ENCODE assay signal across 24 mouse cellular contexts in genomic region chr7:30420673-30421072, GRCm38 (mm10). TPM values are rescaled to one million over a fixed set of nuclear protein-coding genes. Genes with fewer than 3 reads are reported as not detected.
DNase-seq lines count a peak whose midpoint lies in the region; ATAC-seq and TF ChIP-seq lines count a peak whose summit lies in the region.
"Had no signal": no experiment of that assay in that cellular context is flagged by ENCODE, and none has a peak within 500 bp of the region (broad histone marks: within the 10 kb centered on the region; RNA-seq: fewer than 3 reads in every experiment).

No protein-coding gene starts in this region.

- intact Hi-C loops in left cerebral cortex, postnatal 10 days (cut with DNase I): no loop called here

- no peak overlapping the region for H3K4me3 ChIP-seq in intestine, embryonic 15.5 days (replicated peaks)
- H3K4me3 ChIP-seq in intestine, postnatal 0 days (ENCODE audit: low read depth, low read length): no peak overlapping the region
- H3K4me3 ChIP-seq in thymus, adult 2 months (ENCODE audit: control insufficient read depth, insufficient read depth, low read length): no peak overlapping the region
- H3K4me3 ChIP-seq in liver, embryonic 12.5 days: no peak overlapping the region
- no peak overlapping the region for H3K4me3 ChIP-seq in small intestine, adult 2 months (ENCODE audit: low read depth, low read length)

- peaks cover 13% of the 10 kb centered on the region; the same call in 1 of the 2 replicates for H3K4me1 ChIP-seq in intestine, embryonic 15.5 days (replicated peaks)
- H3K4me1 ChIP-seq in intestine, postnatal 0 days (replicated peaks; ENCODE audit: control insufficient read depth, insufficient read depth, low read length): peaks cover 5% of the 10 kb centered on the region; the same call in 1 of the 2 replicates
- H3K4me1 ChIP-seq in thymus, adult 2 months (replicated peaks; ENCODE audit: control insufficient read depth, insufficient read depth, low read length): peaks cover 46% of the 10 kb centered on the region
- peaks cover 42% of the 10 kb centered on the region for H3K4me1 ChIP-seq in liver, embryonic 12.5 days
- peaks cover 6% of the 10 kb centered on the region; the same call in 1 of the 2 replicates for H3K4me1 ChIP-seq in small intestine, adult 2 months (ENCODE audit: control insufficient read depth, insufficient read depth, insufficient read length, low read length)

- H3K27ac ChIP-seq in intestine, embryonic 15.5 days: no peak overlapping the region
- no peak overlapping the region for H3K27ac ChIP-seq in intestine, postnatal 0 days (ENCODE audit: low read depth, low read length)
- peak overlapping the region; percentile 95 for H3K27ac ChIP-seq in thymus, adult 2 months (ENCODE audit: control insufficient read depth, insufficient read depth, low read length)
- H3K27ac ChIP-seq in liver, embryonic 12.5 days: 0 out of 2 replicates have a peak overlapping the region, but pooled peaks have one; percentile 50
- H3K27ac ChIP-seq in small intestine, adult 2 months (ENCODE audit: insufficient read depth, low read depth, low read length): peak overlapping the region; percentile 84; the same call in 1 of the 2 replicates
- H3K27ac ChIP-seq: embryonic facial prominence, embryonic 10.5 days; hindbrain, embryonic 15.5 days; kidney, postnatal 0 days; neural tube, embryonic 15.5 days had no signal

- WGBS in intestine, embryonic 15.5 days: 87% methylated on average over 3 of the region's 3 CpGs
- WGBS in intestine, postnatal 0 days: 73% methylated on average over 3 of the region's 3 CpGs
- 50% methylated on average over 3 of the region's 3 CpGs for WGBS in thymus, adult 2 months
- WGBS in liver, embryonic 12.5 days (ENCODE audit: insufficient replicate concordance): 43% methylated on average over 3 of the region's 3 CpGs
- WGBS in small intestine, adult 2 months: 54% methylated on average over 3 of the region's 3 CpGs

- H3K9ac ChIP-seq in intestine, embryonic 15.5 days: no peak overlapping the region
- no peak overlapping the region for H3K9ac ChIP-seq in intestine, postnatal 0 days (ENCODE audit: low read depth, low read length)
- no peak overlapping the region for H3K9ac ChIP-seq in liver, embryonic 12.5 days
- H3K9ac ChIP-seq: heart, embryonic 12.5 days had no signal

- TF ChIP-seq CTCF in intestine, postnatal 0 days (IDR thresholded peaks at IDR 0.05; ENCODE audit: low read depth): no peak
- TF ChIP-seq CTCF in thymus, adult 2 months (IDR thresholded peaks at IDR 0.05; ENCODE audit: borderline replicate concordance, control insufficient read depth, extremely low read depth, insufficient read depth, low read length, poor library complexity): no peak
- no peak for TF ChIP-seq CTCF in small intestine, adult 2 months (IDR thresholded peaks at IDR 0.05; ENCODE audit: extremely low read depth, insufficient read length, insufficient replicate concordance, low read depth, low read length)

- H3K27me3 ChIP-seq in intestine, embryonic 15.5 days (replicated peaks): no peaks in the 10 kb centered on the region
- no peaks in the 10 kb centered on the region for H3K27me3 ChIP-seq in intestine, postnatal 0 days (replicated peaks; ENCODE audit: control insufficient read depth, insufficient read depth, low read length)
- no peaks in the 10 kb centered on the region for H3K27me3 ChIP-seq in thymus, adult 2 months (ENCODE audit: control insufficient read depth, insufficient read depth, low read length)
- peaks cover 10% of the 10 kb centered on the region; the same call in 1 of the 2 replicates for H3K27me3 ChIP-seq in liver, embryonic 12.5 days (replicated peaks)
- no peaks in the 10 kb centered on the region for H3K27me3 ChIP-seq in small intestine, adult 2 months (ENCODE audit: control insufficient read depth, insufficient read depth, low read length)
- H3K27me3 ChIP-seq: hindbrain, embryonic 15.5 days; neural tube, embryonic 15.5 days; Patski had no signal

- no peak for TF ChIP-seq POLR2A in thymus, adult 2 months (IDR thresholded peaks at IDR 0.05; ENCODE audit: control insufficient read depth, extremely low read depth, insufficient read depth, low read length, poor library complexity)
- TF ChIP-seq POLR2A in small intestine, adult 2 months (IDR thresholded peaks at IDR 0.05; ENCODE audit: low read depth, low read length): no peak

- no peaks in the 10 kb centered on the region for H3K36me3 ChIP-seq in intestine, embryonic 15.5 days
- peaks cover 10% of the 10 kb centered on the region; the same call in 1 of the 2 replicates for H3K36me3 ChIP-seq in intestine, postnatal 0 days (ENCODE audit: control insufficient read depth, insufficient read depth)
- H3K36me3 ChIP-seq in thymus, adult 2 months (ENCODE audit: control insufficient read depth, insufficient read depth, low read length): peaks cover 17% of the 10 kb centered on the region
- peaks cover 18% of the 10 kb centered on the region for H3K36me3 ChIP-seq in liver, embryonic 12.5 days
- H3K36me3 ChIP-seq in small intestine, adult 2 months (ENCODE audit: control insufficient read depth, insufficient read depth, low read length): peaks cover 16% of the 10 kb centered on the region
- H3K36me3 ChIP-seq: neural tube, embryonic 15.5 days had no signal

- H3K4me2 ChIP-seq in intestine, embryonic 15.5 days (replicated peaks): 0 out of 2 replicates have a peak overlapping the region, but pooled peaks have one; percentile 87
- no peak overlapping the region for H3K4me2 ChIP-seq in intestine, postnatal 0 days (replicated peaks; ENCODE audit: low read depth)
- peak overlapping the region; percentile 95 for H3K4me2 ChIP-seq in liver, embryonic 12.5 days

- no peak for DNase-seq in thymus, adult 2 months
- DNase-seq in thymus, postnatal 14 days: no peak
- DNase-seq in lung, postnatal 36 days: no peak
- DNase-seq in left cerebral cortex, postnatal 10 days (ENCODE audit: extremely low spot score in 1 of 2, low spot score in 2 of 2): no peak
- DNase-seq: adrenal gland, adult 8-10 months; cerebellum, adult 11 months; cerebellum, postnatal 36 days; gastrocnemius, adult 2 months; heart, postnatal 4 days; thymus, postnatal 36 days had no signal

- no peak for ATAC-seq in intestine, embryonic 15.5 days
- no peak for ATAC-seq in intestine, postnatal 0 days
- no peak for ATAC-seq in liver, embryonic 12.5 days
- ATAC-seq: Patski had no signal

- H3K9me3 ChIP-seq in intestine, embryonic 15.5 days: no peaks in the 10 kb centered on the region
- H3K9me3 ChIP-seq in intestine, postnatal 0 days (ENCODE audit: control insufficient read depth): no peaks in the 10 kb centered on the region
- no peaks in the 10 kb centered on the region for H3K9me3 ChIP-seq in liver, embryonic 12.5 days (replicated peaks)
- H3K9me3 ChIP-seq: hindbrain, embryonic 15.5 days had no signal

RNA-seq across cellular contexts. Expression of gene Nfkbid, which starts 0.9 kb away (rescaled TPM):
- 2.1 and 2.4 TPM in 2 replicates for polyA plus RNA-seq in intestine, embryonic 15.5 days (2015; fragmentation: Nextera tagmentation; extraction: Ambion mirVana)
- 1.2 and 1.3 TPM in 2 replicates for polyA plus RNA-seq in intestine, postnatal 0 days (2015; fragmentation: Nextera tagmentation; extraction: Ambion mirVana)
- 72.8 and 77.4 TPM in 2 replicates for polyA plus RNA-seq in thymus, adult 2 months (2012; rRNA removed)
- 1.5 and 2.1 TPM in 2 replicates for polyA plus RNA-seq in liver, embryonic 12.5 days (2016; fragmentation: Nextera tagmentation; extraction: Ambion mirVana)
- polyA plus RNA-seq in small intestine, adult 2 months (2012; rRNA removed): 5.0 and 9.2 TPM in 2 replicates
- total RNA-seq in left cerebral cortex, postnatal 10 days (2021): 1 to 10 TPM; 2.7 to 3.6 TPM

RNA-seq across cellular contexts. Expression of gene Hcst, which starts 1.0 kb away (rescaled TPM):
- polyA plus RNA-seq in intestine, embryonic 15.5 days (2015; fragmentation: Nextera tagmentation; extraction: Ambion mirVana): 2.2 and 2.5 TPM in 2 replicates
- polyA plus RNA-seq in intestine, postnatal 0 days (2015; fragmentation: Nextera tagmentation; extraction: Ambion mirVana): 4.0 and 5.9 TPM in 2 replicates
- 212 and 279 TPM in 2 replicates for polyA plus RNA-seq in thymus, adult 2 months (2012; rRNA removed)
- 3.0 and 4.1 TPM in 2 replicates for polyA plus RNA-seq in liver, embryonic 12.5 days (2016; fragmentation: Nextera tagmentation; extraction: Ambion mirVana)
- polyA plus RNA-seq in small intestine, adult 2 months (2012; rRNA removed): 33.7 and 56.1 TPM in 2 replicates
- total RNA-seq in left cerebral cortex, postnatal 10 days (2021): 1 to 10 TPM in 1 of 2 experiments, not detected in 1; 1.1 TPM
- total RNA-seq: gastrocnemius, adult 2 months; layer of hippocampus, postnatal 14 days had no signal
- polyA plus RNA-seq: C2C12; embryonic facial prominence, embryonic 10.5 days; midbrain, embryonic 16.5 days; Patski had no signal

RNA-seq across cellular contexts. Expression of gene Tyrobp, which starts 7.1 kb away (rescaled TPM):
- polyA plus RNA-seq in intestine, embryonic 15.5 days (2015; fragmentation: Nextera tagmentation; extraction: Ambion mirVana): 49.8 and 63.7 TPM in 2 replicates
- polyA plus RNA-seq in intestine, postnatal 0 days (2015; fragmentation: Nextera tagmentation; extraction: Ambion mirVana): 60.0 and 63.6 TPM in 2 replicates
- 273 and 417 TPM in 2 replicates for polyA plus RNA-seq in thymus, adult 2 months (2012; rRNA removed)
- polyA plus RNA-seq in liver, embryonic 12.5 days (2016; fragmentation: Nextera tagmentation; extraction: Ambion mirVana): 51.1 and 52.7 TPM in 2 replicates
- 101 and 135 TPM in 2 replicates for polyA plus RNA-seq in small intestine, adult 2 months (2012; rRNA removed)
- total RNA-seq in left cerebral cortex, postnatal 10 days (2021): 10 to 100 TPM; 20.8 to 20.9 TPM
- polyA plus RNA-seq: C2C12, Patski had no signal

RNA-seq across cellular contexts. Expression of gene Aplp1, which starts 24.7 kb away (rescaled TPM):
- polyA plus RNA-seq in intestine, embryonic 15.5 days (2015; fragmentation: Nextera tagmentation; extraction: Ambion mirVana): 39.0 and 40.8 TPM in 2 replicates
- polyA plus RNA-seq in intestine, postnatal 0 days (2015; fragmentation: Nextera tagmentation; extraction: Ambion mirVana): 28.2 and 30.1 TPM in 2 replicates
- 5.9 and 6.0 TPM in 2 replicates for polyA plus RNA-seq in thymus, adult 2 months (2012; rRNA removed)
- polyA plus RNA-seq in liver, embryonic 12.5 days (2016; fragmentation: Nextera tagmentation; extraction: Ambion mirVana): 7.5 and 8.2 TPM in 2 replicates
- 32.1 and 193 TPM in 2 replicates for polyA plus RNA-seq in small intestine, adult 2 months (2012; rRNA removed)
- total RNA-seq in left cerebral cortex, postnatal 10 days (2021): 100 to 1,000 TPM; 937 to 959 TPM
- total RNA-seq: granulocyte monocyte progenitor cell, adult 5-6 weeks had no signal

RNA-seq across cellular contexts. Expression of gene Kirrel2, which starts 36.8 kb away (rescaled TPM):
- 2.0 and 3.0 TPM in 2 replicates for polyA plus RNA-seq in intestine, embryonic 15.5 days (2015; fragmentation: Nextera tagmentation; extraction: Ambion mirVana)
- 0.08 and 0.09 TPM in 2 replicates for polyA plus RNA-seq in intestine, postnatal 0 days (2015; fragmentation: Nextera tagmentation; extraction: Ambion mirVana)
- 0.05 and 0.15 TPM in 2 replicates for polyA plus RNA-seq in thymus, adult 2 months (2012; rRNA removed)
- 0.05 and 0.17 TPM in 2 replicates for polyA plus RNA-seq in liver, embryonic 12.5 days (2016; fragmentation: Nextera tagmentation; extraction: Ambion mirVana)
- 0.18 and 0.27 TPM in 2 replicates for polyA plus RNA-seq in small intestine, adult 2 months (2012; rRNA removed)
- 1 to 10 TPM; 1.2 to 4.9 TPM for total RNA-seq in left cerebral cortex, postnatal 10 days (2021)
- total RNA-seq: adrenal gland, adult 8-10 months; gastrocnemius, adult 2 months; granulocyte monocyte progenitor cell, adult 5-6 weeks had no signal
- polyA plus RNA-seq: C2C12, Patski had no signal

Comparison
In these comparisons a context has a peak if more than half of its experiments do, and no peak if none do; other contexts are left out.
1. H3K27ac ChIP-seq: peak in thymus, adult 2 months (single experiment), liver, embryonic 12.5 days (single experiment) and small intestine, adult 2 months (single experiment); none in intestine, embryonic 15.5 days (single experiment) and intestine, postnatal 0 days (single experiment).